Mouse (Mus musculus) spleen, embryonic (tissue): ENCODE results near the gene Tmem176b.

Source experiments
- CTCF ChIA-PET: fragments of 350-600 bp; sonication (Branson Sonifier 250); formaldehyde crosslinking; loops from one replicate; lab custom pipeline; 2022; lab: Charles Lee

Tmem176b gene

DNA sequence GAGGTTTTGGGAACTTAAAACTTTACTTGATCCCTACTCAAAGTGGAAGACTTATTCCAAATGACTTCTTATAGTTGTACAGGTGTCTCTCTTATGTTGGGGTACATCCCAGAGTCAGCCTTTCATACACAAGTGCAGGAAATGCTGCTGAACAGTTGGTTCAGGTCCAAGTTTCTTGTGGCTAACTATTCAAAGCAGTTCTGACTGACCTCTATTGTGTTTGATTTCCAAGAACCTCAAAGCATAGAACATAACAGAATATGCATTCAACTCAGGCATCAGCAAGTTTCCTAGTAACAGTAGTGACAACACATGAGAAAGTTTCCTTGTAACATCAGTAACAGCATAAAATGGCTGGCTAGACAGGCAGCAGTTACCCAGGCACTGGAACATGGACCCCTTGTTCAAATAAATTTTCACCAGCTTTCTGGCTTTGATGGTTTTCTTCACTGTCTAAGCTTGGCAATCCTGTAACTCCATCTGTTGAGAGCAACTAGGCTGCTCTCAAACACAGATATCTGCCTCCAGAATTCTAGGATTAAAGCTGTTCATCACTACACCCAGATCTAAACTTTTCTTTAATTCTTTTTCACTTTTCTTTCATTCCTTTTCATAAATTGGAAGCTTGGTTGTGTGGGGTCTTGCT is 37.8 kb downstream of the Tmem176b start:
- CTCF ChIA-PET: no interaction called here

DNA sequence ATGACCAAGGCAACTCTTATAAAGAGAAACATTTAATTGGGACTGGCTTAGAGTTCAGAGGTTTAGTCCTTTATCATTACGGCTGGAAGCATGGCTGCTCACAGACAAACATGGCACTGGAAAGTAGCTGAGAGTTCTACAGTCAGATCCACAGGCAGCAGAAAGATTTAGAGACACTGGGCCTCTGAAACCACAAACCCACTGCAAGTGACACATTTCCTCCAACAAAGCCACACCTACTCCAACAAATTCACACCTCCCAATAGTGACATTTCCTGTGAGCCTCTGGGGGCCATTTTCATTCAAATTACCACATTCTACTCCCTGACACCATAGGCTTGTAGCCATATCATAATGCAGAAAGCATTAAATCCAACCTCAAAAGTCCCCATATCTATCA is 39.4 kb downstream of the Tmem176b start:
- CTCF ChIA-PET: interaction anchor here (0.7 kb wide), 1 partner anchor 44 kb away, joined by 4 read pairs; no protein-coding TSS in a partner anchor

DNA sequence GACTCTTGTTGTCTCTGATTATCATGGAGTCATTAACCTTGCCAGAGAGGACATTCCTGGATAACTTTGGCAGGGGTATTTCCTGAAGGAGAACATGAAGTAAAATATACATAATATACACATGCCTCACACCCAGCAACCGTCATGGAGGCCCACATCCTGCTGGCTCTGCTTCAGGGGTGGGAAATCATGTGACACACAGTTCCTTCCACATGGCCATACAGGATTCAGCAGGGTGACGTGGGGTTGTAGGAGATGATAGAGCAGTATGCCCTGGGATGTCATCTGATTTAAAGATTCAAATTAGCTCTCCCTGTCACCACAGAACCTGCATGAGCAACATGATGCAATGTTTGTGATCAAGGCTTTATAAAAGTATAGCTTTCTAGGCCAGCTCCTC is 53.4 kb downstream of the Tmem176b start:
- CTCF ChIA-PET: no interaction called here

DNA sequence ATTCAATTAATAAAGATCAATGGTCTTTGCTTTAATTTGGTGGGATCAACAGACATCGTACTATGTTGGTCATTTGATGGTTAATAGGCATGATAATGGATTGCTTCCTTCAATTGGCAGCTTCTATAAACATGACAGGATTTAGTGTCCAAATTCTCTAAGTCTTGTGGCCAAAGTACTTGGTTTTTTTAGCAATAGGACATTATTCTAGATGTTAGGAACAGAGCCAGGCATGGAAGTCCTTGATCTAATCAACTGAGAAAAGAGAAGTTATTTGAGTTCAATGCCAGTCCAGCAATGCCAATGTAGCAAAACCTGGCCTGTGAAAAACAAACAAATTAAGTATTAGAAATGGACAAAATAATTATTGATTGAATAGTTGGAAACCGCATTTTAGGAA is 55.7 kb downstream of the Tmem176b start:
- CTCF ChIA-PET: no interaction called here

DNA sequence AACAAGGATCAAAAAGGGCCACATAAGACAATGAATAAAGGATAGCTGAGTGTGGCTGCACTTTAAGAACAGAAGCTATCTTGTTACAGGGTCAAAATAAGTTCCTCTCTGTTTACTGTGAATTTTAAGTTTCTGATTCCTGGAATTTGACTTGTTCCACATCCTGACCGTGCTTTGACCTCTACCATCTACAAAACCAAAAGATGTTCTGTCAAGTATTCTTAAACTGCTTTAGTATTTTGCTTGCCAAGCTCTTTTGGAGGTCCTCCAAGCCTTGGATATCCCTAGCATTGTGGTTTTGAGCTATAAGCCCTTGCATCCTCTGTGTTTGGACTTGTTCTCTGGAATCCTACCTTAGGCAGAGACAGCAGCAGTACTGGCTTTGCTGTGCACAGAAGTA is 56.1 kb downstream of the Tmem176b start:
- CTCF ChIA-PET: no interaction called here

DNA sequence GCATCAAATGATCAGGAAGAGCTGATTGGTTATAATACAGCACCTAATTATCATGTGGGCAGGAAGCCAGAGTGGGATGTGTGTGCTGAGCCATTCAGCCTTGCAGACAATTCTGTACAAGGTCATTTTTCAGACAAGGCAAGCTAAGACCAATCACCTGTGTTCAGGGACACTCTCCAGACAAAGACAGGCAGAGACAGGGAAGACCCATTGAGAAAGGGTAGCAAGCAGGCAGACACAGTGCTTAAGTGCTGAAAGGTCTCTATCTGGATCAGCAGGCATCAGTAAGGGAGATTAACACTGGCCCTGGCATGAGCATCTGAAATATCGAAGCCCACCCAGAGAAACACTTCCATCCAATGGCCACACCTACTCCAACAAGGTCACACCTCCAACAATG is 56.9 kb downstream of the Tmem176b start:
- CTCF ChIA-PET: no interaction called here
